22 mouse cellular contexts compared by ENCODE assay signal in genomic region chr10:80802996-80803395, GRCm38 (mm10). TPM values are rescaled to one million over a fixed set of nuclear protein-coding genes. Genes with fewer than 3 reads are reported as not detected.
"Had no signal": no experiment of that assay in that cellular context is flagged by ENCODE, and none has a peak within 500 bp of the region (broad histone marks: within the 10 kb centered on the region; RNA-seq: fewer than 3 reads in every experiment).

No protein-coding gene starts in this region.

- H3K9me3 ChIP-seq: kidney, embryonic 15.5 days; limb, embryonic 12.5 days; limb, embryonic 15.5 days; midbrain, embryonic 13.5 days; neural tube, embryonic 12.5 days; neural tube, embryonic 15.5 days; stomach, embryonic 15.5 days had no signal

- H3K9ac ChIP-seq: kidney, embryonic 15.5 days; limb, embryonic 12.5 days; limb, embryonic 15.5 days; liver, embryonic 14.5 days; liver, postnatal 0 days; lung, embryonic 14.5 days; midbrain, embryonic 13.5 days; neural tube, embryonic 12.5 days; neural tube, embryonic 15.5 days; stomach, embryonic 15.5 days had no signal

- H3K4me2 ChIP-seq: kidney, embryonic 15.5 days; limb, embryonic 12.5 days; limb, embryonic 15.5 days; liver, embryonic 11.5 days; lung, embryonic 14.5 days; midbrain, embryonic 13.5 days; neural tube, embryonic 12.5 days; neural tube, embryonic 15.5 days; stomach, embryonic 15.5 days had no signal

- H3K27me3 ChIP-seq: neural tube, embryonic 15.5 days had no signal

- H3K4me3 ChIP-seq: kidney, embryonic 15.5 days; limb, embryonic 12.5 days; limb, embryonic 15.5 days; midbrain, embryonic 13.5 days; neural tube, embryonic 12.5 days; neural tube, embryonic 15.5 days; stomach, embryonic 15.5 days had no signal

- H3K27ac ChIP-seq: kidney, embryonic 15.5 days; limb, embryonic 12.5 days; limb, embryonic 15.5 days; liver, embryonic 14.5 days; macrophage; midbrain, embryonic 13.5 days; neural tube, embryonic 12.5 days; neural tube, embryonic 15.5 days; stomach, embryonic 15.5 days had no signal

- DNase-seq: kidney, adult 8-10 months; kidney, postnatal 10 days; kidney, postnatal 36 days; liver, postnatal 0 days; lung, embryonic 14.5 days; right cerebral cortex, adult 18-20 months; right cerebral cortex, postnatal 25 days; thymus, adult 18-20 months; thymus, postnatal 36 days had no signal

- ATAC-seq: intestine, postnatal 0 days; liver, postnatal 0 days; lung, postnatal 0 days; midbrain, embryonic 13.5 days had no signal

RNA-seq across cellular contexts. Expression of gene Amh, which starts 2.0 kb away (rescaled TPM):
- polyA plus RNA-seq: intestine, postnatal 0 days; kidney, embryonic 15.5 days; limb, embryonic 12.5 days; limb, embryonic 15.5 days; liver, embryonic 11.5 days; macrophage; midbrain, embryonic 13.5 days; midbrain, postnatal 0 days; neural tube, embryonic 12.5 days; neural tube, embryonic 15.5 days; stomach, embryonic 15.5 days had no signal

RNA-seq across cellular contexts. Expression of gene Jsrp1, which starts 10.3 kb away (rescaled TPM):
- polyA plus RNA-seq: liver, embryonic 14.5 days; liver, postnatal 0 days; macrophage had no signal
